Mouse (Mus musculus): ENCODE measurements around the gene Pdhb. TPM values are rescaled to one million over a fixed set of nuclear protein-coding genes. Genes with fewer than 3 reads are reported as not detected.
"Not testable (repeated sequence)": the region's sequence is repeated elsewhere in the genome, so short reads cannot be mapped to it uniquely, and the experiment has no call there.

The Pdhb gene
- polyA plus RNA-seq, 1 experiment from 2014 or later: 213 TPM

DNA sequence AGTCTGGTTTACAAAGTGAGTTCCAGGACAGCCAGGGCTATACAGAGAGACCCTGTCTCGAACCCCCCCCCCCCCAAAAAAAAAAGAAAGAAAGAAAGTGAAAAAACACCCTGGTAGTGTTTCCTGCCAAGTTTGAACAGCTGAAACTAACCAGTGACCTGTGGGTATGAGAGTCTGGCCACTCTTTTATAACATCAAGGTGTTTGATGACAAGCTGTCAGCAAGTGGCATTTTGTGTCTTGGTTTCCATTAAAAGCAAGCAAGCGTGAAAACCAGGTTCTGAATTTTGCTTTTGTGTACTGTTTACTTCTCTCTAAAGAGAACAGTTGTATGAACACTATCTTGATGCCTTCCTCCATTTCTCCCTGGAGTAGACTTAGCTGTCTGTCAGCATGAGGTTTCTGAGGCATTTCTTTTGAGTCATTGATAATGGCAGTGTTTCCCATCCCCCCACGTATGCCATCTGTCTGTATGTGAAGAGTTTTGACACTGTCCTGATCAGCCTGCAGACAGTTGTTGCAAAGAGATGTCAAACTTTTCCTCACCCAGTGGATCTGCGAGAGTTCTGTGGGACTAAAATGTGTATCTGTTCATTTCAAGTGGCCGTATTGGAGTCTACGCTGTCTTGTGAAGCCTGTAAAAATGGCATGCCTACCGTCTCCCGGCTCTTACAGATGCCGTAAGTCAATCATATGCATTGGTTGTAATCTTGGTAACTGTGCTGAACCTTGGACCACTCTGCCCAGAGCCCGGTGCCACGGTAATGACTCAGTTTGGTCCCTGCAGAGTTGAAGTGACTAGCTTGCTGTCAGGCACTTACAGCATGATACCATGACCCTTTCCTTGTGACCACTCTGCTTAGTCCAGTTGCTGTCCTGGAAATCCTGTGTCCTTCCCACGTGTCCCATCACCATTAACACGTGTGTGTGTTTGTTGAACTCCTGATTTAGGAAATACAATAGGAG is 26.9 kb downstream of the Pdhb start:
- WGBS: 87% methylated on average over 13 of the region's 13 CpGs
- Histone ChIP-seq H3K9me3 (no peaks in the 10 kb centered on the region), H3K4me1 (replicated peaks) (peaks cover 4% of the 10 kb centered on the region; the same call in 1 of the 2 replicates), H3K27ac (no peak overlapping the region), H3K27me3 (ENCODE audit: insufficient read depth, poor library complexity, severe bottlenecking) (no peaks in the 10 kb centered on the region), H3K4me3 (no peak overlapping the region), H3K36me3 (peaks cover 53% of the 10 kb centered on the region)
- no peak for DNase-seq (ENCODE audit: low spot score)

- peaks cover 10% of the 10 kb centered on the region; the same call in 1 of the 2 replicates for H3K4me1 ChIP-seq (replicated peaks)
- H3K9me3 ChIP-seq: no peaks in the 10 kb centered on the region
- no peak overlapping the region for H3K4me3 ChIP-seq
- H3K27ac ChIP-seq: no peak overlapping the region
- H3K27me3 ChIP-seq (ENCODE audit: insufficient read depth, poor library complexity, severe bottlenecking): no peaks in the 10 kb centered on the region
- peaks cover 45% of the 10 kb centered on the region for H3K36me3 ChIP-seq
- DNase-seq (ENCODE audit: low spot score): no peak
- WGBS: 60% methylated on average over 2 of the region's 2 CpGs
Measured at GRCm38 (mm10) chr14:8141131-8141530, 31.7 kb downstream of the Pdhb start.

DNA sequence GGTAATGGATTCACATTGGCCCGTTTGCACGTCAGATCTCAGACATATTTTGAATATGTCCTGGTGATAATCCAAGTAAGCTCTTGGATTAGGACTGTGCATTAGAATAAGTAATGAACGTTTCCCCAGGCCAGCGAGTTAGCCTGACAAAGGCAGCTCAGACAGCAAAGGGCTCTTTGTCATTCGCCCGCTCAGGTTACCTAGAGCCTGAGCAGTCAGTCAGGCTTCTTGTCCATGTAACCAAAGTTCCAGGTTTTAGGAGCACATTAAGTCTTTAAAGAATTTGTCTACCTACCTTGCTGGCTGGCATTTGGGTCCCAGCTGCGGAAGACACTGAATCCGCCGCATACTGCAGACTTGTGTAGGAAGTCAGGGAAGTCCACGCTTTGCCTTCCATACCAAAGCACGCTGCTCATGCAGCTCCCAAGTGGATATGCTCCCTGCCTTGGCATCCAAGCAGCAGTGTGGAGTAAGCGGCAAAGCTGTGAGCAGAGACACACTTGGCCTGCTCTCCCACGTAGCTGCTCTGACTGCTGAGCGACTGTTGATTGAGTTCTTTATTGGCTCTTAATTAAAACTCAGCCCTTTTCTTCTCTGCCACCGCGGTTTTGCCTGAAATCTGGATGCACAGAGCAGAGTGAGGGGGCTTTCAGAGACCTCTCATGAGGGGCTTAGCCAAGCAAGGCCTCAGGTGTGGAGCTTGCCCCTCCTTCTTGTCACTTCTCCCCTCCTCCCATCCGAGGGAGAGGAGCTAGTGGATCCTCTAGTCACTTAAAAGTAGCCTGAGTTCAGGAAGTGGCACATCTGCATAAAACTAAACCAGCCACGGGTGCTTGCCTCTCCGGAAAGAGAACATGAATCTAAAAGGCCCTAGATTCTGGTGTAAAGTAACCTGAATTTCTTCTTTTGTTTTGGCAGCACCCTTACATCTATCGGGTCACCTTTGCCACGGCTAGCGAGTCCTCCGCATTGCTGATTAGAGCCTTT is 32.8 kb downstream of the Pdhb start:
- DNase-seq (ENCODE audit: low spot score): no peak
- Histone ChIP-seq H3K4me3 (no peak overlapping the region), H3K27ac (no peak overlapping the region), H3K36me3 (peaks cover 37% of the 10 kb centered on the region), H3K27me3 (ENCODE audit: insufficient read depth, poor library complexity, severe bottlenecking) (no peaks in the 10 kb centered on the region), H3K4me1 (replicated peaks) (peaks cover 10% of the 10 kb centered on the region; the same call in 1 of the 2 replicates), H3K9me3 (no peaks in the 10 kb centered on the region)
- WGBS: 54% methylated on average over 23 of the region's 23 CpGs

- H3K4me1 ChIP-seq (replicated peaks): 0 out of 2 replicates have a peak, but pooled peaks cover 4% of the 10 kb centered on the region
- no peak overlapping the region for H3K27ac ChIP-seq
- whole genome bisulfite sequencing: 85% methylated on average over 3 of the region's 3 CpGs
- no peaks in the 10 kb centered on the region for H3K27me3 ChIP-seq (ENCODE audit: insufficient read depth, poor library complexity, severe bottlenecking)
- no peak overlapping the region for H3K4me3 ChIP-seq
- no peaks in the 10 kb centered on the region for H3K9me3 ChIP-seq
- no peak for DNase-seq (ENCODE audit: low spot score)
- H3K36me3 ChIP-seq: peaks cover 20% of the 10 kb centered on the region
Measured at GRCm38 (mm10) chr14:8135130-8135529, 37.7 kb downstream of the Pdhb start.

GRCm38 (mm10) chr14:8134234-8134633 is 38.6 kb downstream of the Pdhb start:
- H3K27ac ChIP-seq: no peak overlapping the region
- DNase-seq (ENCODE audit: low spot score): no peak
- 76% methylated on average over 2 of the region's 2 CpGs for WGBS
- H3K36me3 ChIP-seq: peaks cover 20% of the 10 kb centered on the region
- H3K9me3 ChIP-seq: no peaks in the 10 kb centered on the region
- no peak overlapping the region for H3K4me3 ChIP-seq
- H3K4me1 ChIP-seq (replicated peaks): no peaks in the 10 kb centered on the region
- H3K27me3 ChIP-seq (ENCODE audit: insufficient read depth, poor library complexity, severe bottlenecking): no peaks in the 10 kb centered on the region

DNA sequence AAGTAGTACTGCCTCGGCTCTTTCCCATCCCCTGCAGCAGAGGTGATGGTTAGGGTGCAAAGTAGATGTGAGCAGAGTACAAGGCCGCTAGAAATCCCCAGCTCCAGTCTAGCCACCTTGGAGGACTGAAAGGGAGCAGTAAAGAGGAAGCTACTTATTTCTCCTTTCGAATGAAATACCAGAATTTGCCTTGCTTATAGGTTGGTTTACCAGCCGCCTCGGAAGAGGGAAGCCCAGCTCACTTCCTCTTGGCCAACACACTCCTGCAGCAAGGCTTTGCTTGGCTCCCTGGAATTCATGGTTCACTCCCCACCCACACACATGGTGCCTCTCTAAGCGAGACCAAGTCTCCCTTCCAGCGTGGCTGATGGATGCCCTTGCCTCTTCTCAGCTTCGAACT is 40.0 kb downstream of the Pdhb start:
- DNase-seq (ENCODE audit: low spot score): no peak
- Histone ChIP-seq H3K27me3 (ENCODE audit: insufficient read depth, poor library complexity, severe bottlenecking) (no peaks in the 10 kb centered on the region), H3K9me3 (no peaks in the 10 kb centered on the region), H3K36me3 (peaks cover 20% of the 10 kb centered on the region), H3K4me1 (replicated peaks) (no peaks in the 10 kb centered on the region), H3K4me3 (no peak overlapping the region), H3K27ac (no peak overlapping the region)
- WGBS: 86% methylated on average over 8 of the region's 8 CpGs

DNA sequence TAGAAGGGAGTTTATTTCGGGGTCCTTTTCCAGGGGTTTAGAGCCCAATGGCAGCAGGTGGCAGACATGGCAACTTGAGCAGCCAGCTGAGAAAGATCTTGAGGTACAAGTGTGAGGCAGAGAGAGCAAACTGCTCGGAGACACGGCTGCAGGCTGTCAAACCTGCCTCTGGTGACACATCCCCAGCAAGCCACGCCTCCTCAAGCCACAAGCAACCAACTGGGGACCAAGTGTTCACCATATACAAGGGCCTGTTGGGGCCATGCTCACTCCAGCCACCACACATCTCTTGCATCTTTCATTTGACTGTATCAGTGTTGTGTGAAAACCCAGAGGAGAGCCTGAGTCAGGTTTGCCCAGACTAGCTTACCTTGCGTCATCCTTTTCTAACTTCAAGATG is 44.9 kb downstream of the Pdhb start:
- 85% methylated on average over 5 of the region's 5 CpGs for WGBS
- Histone ChIP-seq H3K36me3 (peaks cover 21% of the 10 kb centered on the region), H3K9me3 (no peaks in the 10 kb centered on the region), H3K4me3 (no peak overlapping the region), H3K4me1 (replicated peaks) (no peaks in the 10 kb centered on the region), H3K27me3 (ENCODE audit: insufficient read depth, poor library complexity, severe bottlenecking) (no peaks in the 10 kb centered on the region), H3K27ac (no peak overlapping the region)
- no peak for DNase-seq (ENCODE audit: low spot score)

DNA sequence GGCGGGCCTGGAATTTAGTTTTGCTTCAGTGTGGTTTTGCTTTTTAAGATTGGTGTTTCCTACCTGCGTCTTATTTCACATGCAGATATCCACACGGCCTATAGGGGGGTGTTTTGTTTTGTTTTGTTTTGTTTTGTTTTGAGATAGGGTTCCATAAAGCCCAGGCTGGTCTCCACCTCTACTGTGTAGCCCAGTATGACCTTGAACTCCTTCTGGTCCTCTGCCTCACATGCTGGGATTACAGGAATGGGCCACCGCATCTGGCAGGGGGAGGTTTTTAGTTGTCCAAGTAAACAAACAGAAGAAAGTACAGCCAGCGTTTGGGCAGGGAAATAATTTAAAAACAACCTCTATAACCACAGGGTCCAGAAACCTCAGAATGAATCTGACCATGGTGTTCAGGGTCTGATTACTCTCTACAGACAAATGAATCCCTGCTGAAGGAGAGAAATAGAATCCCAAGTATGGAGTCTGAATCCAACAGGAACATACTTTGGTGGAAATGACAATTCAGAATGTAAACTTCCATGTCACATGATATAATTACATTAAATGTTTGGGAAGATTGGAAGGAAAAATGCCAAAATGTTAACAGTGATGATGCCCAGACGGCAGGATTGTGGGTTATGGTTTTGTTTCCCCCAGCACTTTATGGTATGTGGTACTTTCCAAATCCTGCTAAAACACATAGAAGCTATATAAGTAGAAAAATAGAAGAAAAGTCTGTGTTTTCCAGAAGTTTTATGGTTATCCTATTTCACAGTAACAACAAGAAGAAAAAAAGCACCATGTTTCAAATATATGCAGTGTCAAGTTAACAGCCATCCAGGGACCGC is 48.6 kb downstream of the Pdhb start:
- Histone ChIP-seq H3K9me3 (no peaks in the 10 kb centered on the region), H3K4me1 (replicated peaks) (no peaks in the 10 kb centered on the region), H3K27ac (no peak overlapping the region), H3K36me3 (peaks cover 8% of the 10 kb centered on the region; the same call in 1 of the 2 replicates), H3K27me3 (ENCODE audit: insufficient read depth, poor library complexity, severe bottlenecking) (no peaks in the 10 kb centered on the region), H3K4me3 (no peak overlapping the region)
- 88% methylated on average over 7 of the region's 7 CpGs for WGBS
- DNase-seq (ENCODE audit: low spot score): no peak

DNA sequence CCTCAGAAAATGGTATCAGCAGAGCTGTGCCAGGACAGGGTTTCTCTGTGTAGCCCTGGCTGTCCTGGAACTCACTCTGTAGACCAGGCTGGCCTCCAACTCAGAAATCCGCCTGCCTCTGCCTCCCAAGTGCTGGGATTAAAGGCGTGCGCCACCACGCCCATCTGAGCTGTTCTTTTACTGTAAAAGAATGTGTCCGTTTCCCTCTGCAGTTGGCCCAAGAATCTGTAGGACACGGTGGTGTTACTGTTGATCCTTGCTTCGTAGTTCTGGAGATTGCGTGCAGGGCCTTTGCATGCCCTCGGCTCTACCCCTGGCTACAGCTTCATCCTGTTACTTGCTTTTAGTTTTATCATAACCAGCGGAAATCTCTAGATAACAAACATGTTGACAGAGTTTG is 49.2 kb downstream of the Pdhb start:
- WGBS: 97% methylated on average over 10 of the region's 10 CpGs
- not testable (repeated sequence) for H3K27ac ChIP-seq; H3K36me3 ChIP-seq; H3K4me3 ChIP-seq; DNase-seq (ENCODE audit: low spot score); H3K9me3 ChIP-seq; H3K4me1 ChIP-seq (replicated peaks); H3K27me3 ChIP-seq (ENCODE audit: insufficient read depth, poor library complexity, severe bottlenecking)

DNA sequence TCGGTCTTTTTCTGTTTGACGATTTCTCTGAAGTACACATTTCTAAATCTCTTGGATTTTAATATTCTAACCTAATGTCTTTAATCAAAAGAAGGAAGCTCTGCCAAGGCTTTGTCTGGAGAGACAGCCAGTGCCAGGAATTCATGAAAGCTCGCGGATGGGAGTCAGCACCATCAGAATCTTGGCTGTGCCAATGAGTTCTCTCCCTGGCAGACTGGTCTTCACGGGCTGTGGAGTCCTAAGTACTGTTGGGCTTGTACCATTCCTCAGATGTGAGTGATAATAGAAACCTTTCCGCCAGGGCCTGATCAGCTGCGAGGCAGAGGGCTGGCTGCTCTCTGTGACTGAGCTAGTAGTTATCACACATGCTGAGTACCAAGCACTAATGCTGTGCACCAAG is 49.7 kb downstream of the Pdhb start:
- no peaks in the 10 kb centered on the region for H3K9me3 ChIP-seq
- H3K4me1 ChIP-seq (replicated peaks): no peaks in the 10 kb centered on the region
- H3K27ac ChIP-seq: no peak overlapping the region
- H3K27me3 ChIP-seq (ENCODE audit: insufficient read depth, poor library complexity, severe bottlenecking): no peaks in the 10 kb centered on the region
- 91% methylated on average over 7 of the region's 7 CpGs for WGBS
- no peak for DNase-seq (ENCODE audit: low spot score)
- H3K4me3 ChIP-seq: no peak overlapping the region
- peaks cover 8% of the 10 kb centered on the region; the same call in 1 of the 2 replicates for H3K36me3 ChIP-seq

DNA sequence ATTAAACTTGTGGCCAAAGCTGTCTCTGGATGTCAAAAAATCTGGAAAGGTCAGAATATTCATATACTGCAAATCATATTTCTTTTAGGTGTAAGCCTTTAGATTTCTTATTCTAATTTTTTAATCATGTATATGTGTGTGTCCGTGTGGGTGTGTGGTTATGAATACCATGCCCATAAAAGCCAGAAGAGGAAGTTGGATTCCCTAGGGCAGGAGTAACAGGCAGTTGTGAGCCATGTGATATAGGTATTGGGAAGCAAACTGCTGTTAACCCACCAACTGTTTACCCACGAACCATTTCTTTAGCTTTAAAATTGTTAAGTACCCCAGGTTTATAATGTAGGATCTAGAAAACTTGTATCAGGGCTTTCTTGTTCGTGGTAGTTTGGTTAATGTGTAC is 52.9 kb downstream of the Pdhb start:
- Histone ChIP-seq H3K9me3 (no peaks in the 10 kb centered on the region), H3K27me3 (ENCODE audit: insufficient read depth, poor library complexity, severe bottlenecking) (no peaks in the 10 kb centered on the region), H3K4me3 (no peak overlapping the region), H3K4me1 (replicated peaks) (no peaks in the 10 kb centered on the region), H3K36me3 (peaks cover 8% of the 10 kb centered on the region; the same call in 1 of the 2 replicates), H3K27ac (no peak overlapping the region)
- DNase-seq (ENCODE audit: low spot score): no peak
- WGBS: 86% methylated on average over 3 of the region's 3 CpGs

GRCm38 (mm10) chr14:8119454-8119853 is 53.4 kb downstream of the Pdhb start:
- 91% methylated on average over 5 of the region's 5 CpGs for WGBS
- H3K4me3 ChIP-seq: no peak overlapping the region
- H3K9me3 ChIP-seq: no peaks in the 10 kb centered on the region
- DNase-seq (ENCODE audit: low spot score): no peak
- H3K4me1 ChIP-seq (replicated peaks): no peaks in the 10 kb centered on the region
- peaks cover 8% of the 10 kb centered on the region; the same call in 1 of the 2 replicates for H3K36me3 ChIP-seq
- no peaks in the 10 kb centered on the region for H3K27me3 ChIP-seq (ENCODE audit: insufficient read depth, poor library complexity, severe bottlenecking)
- H3K27ac ChIP-seq: no peak overlapping the region

Measured in hindbrain, embryonic 10.5 days (tissue).